Mouse (Mus musculus) liver, embryonic 14.5 days (tissue): Measurements from ENCODE around the gene Ripor3. TPM values are rescaled to one million over a fixed set of nuclear protein-coding genes. Genes with fewer than 3 reads are reported as not detected.

Experiments used
- ATAC-seq: fragments of 200-750 bp; cut with Nextera tagmentation; 2 replicates; pipeline ENCODE4 v1.8.0; 2017; ENCODE audit warnings: moderate number of reproducible peaks, mild to moderate bottlenecking, moderate library complexity; ENCODE audit not compliant: insufficient read depth
- DNase-seq, 3 experiments: peaks; one replicate each; pipeline ENCODE4 v3.0.0-alpha.2; 2012 to 2013; ENCODE audit warnings: low read depth in 3 of 3, low spot score in 3 of 3
- H3K27ac ChIP-seq: fragments of 300-500 bp; sonication (generic); 2 replicates; pipeline ENCODE4 v1.5.1; 2014; ENCODE audit warnings: moderate library complexity, mild to moderate bottlenecking, control low read depth, inconsistent platforms
- H3K27me3 ChIP-seq: fragments of 300-500 bp; sonication (generic); 2 replicates; pipeline ENCODE4 v1.6.1; 2014; ENCODE audit warnings: mild to moderate bottlenecking, low read length, moderate library complexity; ENCODE audit not compliant: control insufficient read depth, insufficient read depth
- H3K36me3 ChIP-seq: fragments of 300-500 bp; sonication (generic); replicated peaks from 2 replicates; pipeline ENCODE4 v1.6.1; 2014; ENCODE audit warnings: low read depth; ENCODE audit not compliant: control insufficient read depth, insufficient read depth
- H3K4me1 ChIP-seq, 2 experiments: fragments of 200-500 bp in 1 of 2; fragments of 300-500 bp in 1 of 2; sonication (generic) in 1 of 2; replicated peaks; 2 replicates each; pipeline ENCODE4 v1.6.1; 2012 to 2014; ENCODE audit warnings: antibody characterized with exemption in 1 of 2, inconsistent platforms in 1 of 2, low read length in 1 of 2; ENCODE audit not compliant: control insufficient read depth in 2 of 2, insufficient read depth in 2 of 2
- H3K4me2 ChIP-seq: fragments of 300-500 bp; sonication (generic); 2 replicates; pipeline ENCODE4 v1.6.1; 2014; ENCODE audit warnings: low read depth, mild to moderate bottlenecking, control low read depth, moderate library complexity
- H3K4me3 ChIP-seq, 2 experiments: fragments of 200-500 bp in 1 of 2; fragments of 300-500 bp in 1 of 2; sonication (generic) in 1 of 2; 2 replicates each; pipeline ENCODE4 v1.5.1; 2012 to 2014; ENCODE audit warnings: low read depth in 2 of 2, low read length in 2 of 2, mild to moderate bottlenecking in 2 of 2, control low read depth in 1 of 2, inconsistent platforms in 1 of 2, moderate library complexity in 1 of 2; ENCODE audit not compliant: insufficient read depth in 1 of 2
- H3K9ac ChIP-seq: fragments of 300-500 bp; sonication (generic); replicated peaks from 2 replicates; pipeline ENCODE4 v1.6.1; 2014; ENCODE audit warnings: mild to moderate bottlenecking, control low read depth, moderate library complexity
- H3K9me3 ChIP-seq: fragments of 300-500 bp; sonication (generic); 2 replicates; pipeline ENCODE4 v1.6.1; 2016; ENCODE audit warnings: low read length, mixed read lengths; ENCODE audit not compliant: control insufficient read depth
- CTCF ChIP-seq: IDR thresholded peaks from 2 replicates; pipeline ENCODE4 v1.5.1; 2016; ENCODE audit warnings: antibody characterized with exemption, low read depth, control low read depth
- EP300 ChIP-seq: IDR thresholded peaks from 2 replicates; pipeline ENCODE4 v1.6.1; 2016; ENCODE audit warnings: antibody characterized with exemption, low read depth
- WGBS: fragments of 180-500 bp; shearing (Covaris S2); extraction: QIAGEN DNeasy Blood & Tissue Kit; methylation state at CpG from one replicate; pipeline ENCODE4 v1.1.7; 2014; ENCODE audit not compliant: insufficient replicate concordance; 5-methylcytosine and 5-hydroxymethylcytosine counted together
- polyA plus RNA-seq, 2 experiments: library from polyadenylated mRNA; depleted of rRNA in 1 of 2; stranded (reverse) in 1 of 2; unstranded in 1 of 2; fragments of >200 nt; fragmentation: Nextera tagmentation in 1 of 2; extraction: Ambion mirVana in 1 of 2; gene quantifications; 2 replicates each; pipeline versions ENCODE4 v1.2.1 to v1.2.3; 2012 to 2014

The Ripor3 gene
- polyA plus RNA-seq, 2 experiments = 0.88 to 2.6 TPM

DNA sequence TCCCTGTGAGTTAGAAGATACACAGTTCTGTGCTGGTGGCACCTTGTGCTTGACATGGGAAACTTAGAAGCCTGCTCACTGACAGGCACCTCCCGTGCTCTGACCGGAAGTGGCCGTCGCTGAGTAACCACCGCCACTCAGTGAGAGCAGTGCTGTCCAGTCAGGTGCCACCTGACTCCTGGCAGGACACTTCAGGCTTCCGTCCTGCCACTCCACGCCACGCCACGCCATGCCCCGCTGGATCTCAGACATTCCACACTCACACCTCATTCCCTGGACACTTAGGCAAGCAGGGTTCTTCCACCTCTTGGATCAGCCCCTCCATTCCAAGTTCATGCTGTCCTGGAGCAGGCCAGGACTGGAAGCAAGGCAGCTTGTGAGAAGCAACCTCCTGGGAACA lies 32.1 kb downstream of the Ripor3 start:
- no peak for ATAC-seq
- TF ChIP-seq EP300 = no peak
- TF ChIP-seq CTCF = no peak
- H3K36me3 ChIP-seq = no peaks in the 10 kb centered on the region; the same call in none of the 2 replicates
- H3K4me1 ChIP-seq = peaks cover 0 to 2% of the 10 kb centered on the region in 2 experiments; a peak in 1 of 4 replicates
- H3K9me3 ChIP-seq = no peaks in the 10 kb centered on the region
- no peak overlapping the region for H3K4me2 ChIP-seq
- 85% methylated on average over 10 of the region's 10 CpGs for WGBS
- DNase-seq = no peak
- H3K9ac ChIP-seq = no peak overlapping the region
- H3K4me3 ChIP-seq = no peak overlapping the region
- no peaks in the 10 kb centered on the region for H3K27me3 ChIP-seq
- no peak overlapping the region for H3K27ac ChIP-seq

GRCm38 (mm10) chr2:167975746-167976145 lies 34.7 kb downstream of the Ripor3 start:
- Histone ChIP-seq H3K4me1 (peaks cover 0 to 6% of the 10 kb centered on the region in 2 experiments; a peak in 2 of 4 replicates), H3K4me2 (no peak overlapping the region), H3K27me3 (no peaks in the 10 kb centered on the region), H3K9ac (no peak overlapping the region), H3K36me3 (no peaks in the 10 kb centered on the region; the same call in none of the 2 replicates), H3K27ac (no peak overlapping the region), H3K4me3 (no peak overlapping the region), H3K9me3 (no peaks in the 10 kb centered on the region)
- TF ChIP-seq EP300 = no peak
- no peak for ATAC-seq
- 55% methylated on average over 12 of the region's 12 CpGs for WGBS
- DNase-seq = no peak

GRCm38 (mm10) chr2:167972809-167973208 lies 37.6 kb downstream of the Ripor3 start:
- Histone ChIP-seq H3K27me3 (no peaks in the 10 kb centered on the region), H3K9ac (no peak overlapping the region), H3K27ac (no peak overlapping the region), H3K36me3 (no peaks in the 10 kb centered on the region; the same call in none of the 2 replicates), H3K4me1 (peaks cover 0 to 4% of the 10 kb centered on the region in 2 experiments; a peak in 1 of 4 replicates), H3K9me3 (no peaks in the 10 kb centered on the region), H3K4me3 (no peak overlapping the region), H3K4me2 (no peak overlapping the region)
- TF ChIP-seq CTCF = no peak
- TF ChIP-seq EP300 = no peak
- ATAC-seq = no peak
- DNase-seq = no peak
- 13% methylated on average over 1 of the region's 1 CpGs for WGBS

GRCm38 (mm10) chr2:167972146-167972545 lies 38.3 kb downstream of the Ripor3 start:
- WGBS = 68% methylated on average over 5 of the region's 5 CpGs
- no peak overlapping the region for H3K4me3 ChIP-seq
- H3K27ac ChIP-seq = no peak overlapping the region
- no peak for TF ChIP-seq EP300
- TF ChIP-seq CTCF = no peak
- no peak for DNase-seq
- H3K4me2 ChIP-seq = no peak overlapping the region
- H3K9ac ChIP-seq = no peak overlapping the region
- no peaks in the 10 kb centered on the region for H3K27me3 ChIP-seq
- peaks cover 0 to 4% of the 10 kb centered on the region in 2 experiments; a peak in 1 of 4 replicates for H3K4me1 ChIP-seq
- no peaks in the 10 kb centered on the region; the same call in none of the 2 replicates for H3K36me3 ChIP-seq
- no peak for ATAC-seq
- no peaks in the 10 kb centered on the region for H3K9me3 ChIP-seq

- ATAC-seq = no peak
- DNase-seq = no peak
- Histone ChIP-seq H3K4me1 (peaks cover 0 to 4% of the 10 kb centered on the region in 2 experiments; a peak in 1 of 4 replicates), H3K27me3 (no peaks in the 10 kb centered on the region), H3K27ac (no peak overlapping the region), H3K36me3 (no peaks in the 10 kb centered on the region; the same call in none of the 2 replicates), H3K9me3 (no peaks in the 10 kb centered on the region), H3K4me2 (no peak overlapping the region), H3K9ac (no peak overlapping the region), H3K4me3 (no peak overlapping the region)
- TF ChIP-seq EP300 (no peak), CTCF (no peak)
- 76% methylated on average over 10 of the region's 10 CpGs for WGBS
Observed at GRCm38 (mm10) chr2:167969851-167970541, 40.4 kb downstream of the Ripor3 start.
